Mouse (Mus musculus) mature B cell (primary cell): ENCODE measurements around the gene Nudt3.
"Not testable (repeated sequence)": the region's sequence is repeated elsewhere in the genome, so short reads cannot be mapped to it uniquely, and the experiment has no call there.

ENCODE experiments used
- in situ Hi-C: fragments of 300-500 bp; cut with MboI; formaldehyde crosslinking; loops from 2 replicates; pipeline ENCODE4 v1.14.3; 2019

Gene Nudt3

DNA sequence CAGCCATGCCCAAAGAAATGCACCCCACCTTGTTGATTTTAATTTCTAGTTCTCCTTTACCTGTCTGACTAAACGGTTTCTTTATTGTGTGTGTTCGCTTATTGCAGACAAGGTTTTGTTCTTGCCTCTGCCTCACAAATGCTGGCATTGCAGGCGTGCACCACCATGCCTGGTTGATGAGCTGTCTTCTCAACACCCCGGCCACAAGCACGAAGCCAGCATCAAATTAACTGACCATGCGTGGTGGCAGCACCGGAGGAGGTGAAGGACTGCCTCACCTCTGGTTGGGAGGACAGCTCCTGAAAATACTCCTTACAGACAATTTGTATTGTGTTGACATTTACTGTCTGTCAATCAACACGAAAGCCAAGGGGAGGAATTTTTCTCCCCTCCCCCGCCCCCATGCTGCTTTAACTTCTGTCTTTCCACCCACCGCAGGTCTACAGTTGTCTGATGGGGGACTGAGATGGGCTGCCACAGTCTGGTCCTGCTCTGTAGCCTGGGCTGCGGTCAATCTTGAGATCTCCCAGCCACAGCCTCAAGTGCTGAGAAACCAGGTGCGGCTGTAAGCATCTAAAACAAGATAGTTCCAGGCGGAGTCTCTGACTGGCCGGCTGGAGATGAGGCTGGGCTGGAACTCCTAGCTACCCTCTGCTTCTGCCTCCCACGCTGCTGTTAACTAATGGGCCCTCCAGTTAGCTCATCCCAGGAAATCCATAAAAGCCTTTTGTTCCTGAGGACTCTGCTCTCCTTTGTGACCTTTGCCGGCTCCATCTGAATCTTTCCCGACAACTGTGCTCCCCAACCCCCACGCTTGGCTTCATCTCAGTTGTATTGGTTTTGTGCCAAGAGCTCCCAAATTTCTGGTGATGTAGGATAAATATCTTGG is 13.1 kb upstream of the Nudt3 start, which contains the start of gene Rps10:
TSS of gene Rps10 (minus strand) at position 538 of the 889 bp plus-strand sequence.
- in situ Hi-C loops = no loop called here

GRCm38 (mm10) chr17:27635575-27635903 is 12.2 kb upstream of the Nudt3 start:
- in situ Hi-C loops = not testable (repeated sequence)

GRCm38 (mm10) chr17:27634871-27635574 is 11.7 kb upstream of the Nudt3 start, which contains the start of gene RPS10-NUDT3:
Gene RPS10-NUDT3, minus strand, starts transcription at chr17:27635222.
- in situ Hi-C loops = no loop called here

DNA sequence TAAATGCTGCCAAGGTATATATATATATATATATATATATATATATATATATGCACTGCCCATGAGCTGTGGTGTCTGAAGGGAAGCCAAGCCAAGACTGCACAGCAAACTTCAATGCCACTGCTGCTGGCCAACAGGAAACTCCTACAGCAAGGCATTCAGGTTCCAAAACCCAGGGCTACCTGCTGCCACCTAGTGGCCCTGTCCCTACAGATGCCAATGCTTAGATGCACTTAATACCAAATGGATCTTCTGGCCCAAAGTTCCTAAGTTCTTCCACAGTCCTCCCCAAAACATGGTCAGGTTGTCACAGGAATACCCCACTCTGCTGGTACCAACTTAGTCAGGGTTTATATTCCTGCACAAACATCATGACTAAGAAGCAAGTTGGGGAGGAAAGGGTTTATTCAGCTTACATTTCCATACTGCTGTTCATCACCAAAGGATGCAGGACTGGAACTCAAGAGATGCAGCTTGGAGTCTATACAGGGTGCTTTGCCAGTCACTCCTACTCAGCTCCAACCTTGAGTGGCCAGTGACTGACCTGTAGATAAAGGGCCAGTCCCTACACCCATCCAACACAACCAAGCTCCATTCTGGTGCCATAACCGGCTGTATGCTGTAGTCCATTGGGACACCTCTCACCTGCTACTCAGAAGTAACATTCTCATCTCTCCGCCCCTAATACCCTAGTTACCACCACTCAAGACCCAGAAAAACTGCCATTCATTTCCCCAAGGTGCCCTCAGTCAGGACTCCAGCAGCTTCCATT is 6.1 kb upstream of the Nudt3 start:
- in situ Hi-C loops = loop anchor here (5.0 kb wide), 1 partner anchor 77 kb away; no protein-coding TSS in a partner anchor

DNA sequence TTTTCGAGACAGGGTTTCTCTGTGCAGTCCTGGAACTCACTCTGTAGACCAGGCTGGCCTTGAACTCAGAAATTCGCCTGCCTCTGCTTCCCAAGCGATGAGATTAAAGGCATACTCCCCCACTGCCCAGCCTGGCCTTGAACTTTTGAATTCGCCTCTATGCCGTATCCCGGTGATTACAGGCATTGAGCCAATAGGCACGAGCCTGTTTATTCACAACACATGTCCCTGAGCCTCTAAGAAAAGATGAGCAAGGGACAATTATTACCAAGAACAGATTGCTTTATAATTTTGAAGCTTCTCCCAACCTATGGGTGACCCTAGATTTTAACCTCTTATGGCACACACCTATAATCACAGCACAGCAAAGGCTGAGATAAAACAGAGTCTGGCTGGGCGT is 5.1 kb upstream of the Nudt3 start:
- in situ Hi-C loops = loop anchor here (5.0 kb wide), 1 partner anchor 76 kb away; no protein-coding TSS in a partner anchor

- in situ Hi-C loops = loop anchor here (5.0 kb wide), 1 partner anchor 75 kb away; no protein-coding TSS in a partner anchor
Measured at GRCm38 (mm10) chr17:27627451-27627850, 4.2 kb upstream of the Nudt3 start.

DNA sequence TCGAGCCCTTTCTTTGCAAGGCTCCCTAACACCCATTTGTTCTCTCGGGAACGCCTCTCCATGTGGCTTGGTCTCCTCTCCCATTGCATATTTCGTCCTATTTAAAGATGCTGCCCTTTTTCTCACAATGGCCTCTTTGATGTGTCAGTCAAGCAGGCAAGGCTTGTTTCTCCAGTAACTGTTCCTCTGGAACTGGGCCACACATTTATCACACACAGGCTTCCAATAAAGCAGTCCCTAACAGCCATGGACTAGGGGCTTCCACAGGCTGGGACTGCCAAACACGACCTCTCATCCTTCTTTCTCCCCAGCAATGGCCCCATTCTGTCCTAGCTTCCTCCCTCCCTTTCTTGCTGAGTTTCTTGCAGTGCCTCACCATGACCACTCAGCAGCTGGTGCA is 3.4 kb upstream of the Nudt3 start:
- in situ Hi-C loops = loop anchor here (5.0 kb wide), 1 partner anchor 74 kb away; no protein-coding TSS in a partner anchor

GRCm38 (mm10) chr17:27625455-27626251 is 2.4 kb upstream of the Nudt3 start:
- in situ Hi-C loops = loop anchor here (5.0 kb wide), 1 partner anchor 73 kb away; no protein-coding TSS in a partner anchor

GRCm38 (mm10) chr17:27622611-27623359 is 510 bp downstream of the Nudt3 start:
- in situ Hi-C loops = no loop called here

DNA sequence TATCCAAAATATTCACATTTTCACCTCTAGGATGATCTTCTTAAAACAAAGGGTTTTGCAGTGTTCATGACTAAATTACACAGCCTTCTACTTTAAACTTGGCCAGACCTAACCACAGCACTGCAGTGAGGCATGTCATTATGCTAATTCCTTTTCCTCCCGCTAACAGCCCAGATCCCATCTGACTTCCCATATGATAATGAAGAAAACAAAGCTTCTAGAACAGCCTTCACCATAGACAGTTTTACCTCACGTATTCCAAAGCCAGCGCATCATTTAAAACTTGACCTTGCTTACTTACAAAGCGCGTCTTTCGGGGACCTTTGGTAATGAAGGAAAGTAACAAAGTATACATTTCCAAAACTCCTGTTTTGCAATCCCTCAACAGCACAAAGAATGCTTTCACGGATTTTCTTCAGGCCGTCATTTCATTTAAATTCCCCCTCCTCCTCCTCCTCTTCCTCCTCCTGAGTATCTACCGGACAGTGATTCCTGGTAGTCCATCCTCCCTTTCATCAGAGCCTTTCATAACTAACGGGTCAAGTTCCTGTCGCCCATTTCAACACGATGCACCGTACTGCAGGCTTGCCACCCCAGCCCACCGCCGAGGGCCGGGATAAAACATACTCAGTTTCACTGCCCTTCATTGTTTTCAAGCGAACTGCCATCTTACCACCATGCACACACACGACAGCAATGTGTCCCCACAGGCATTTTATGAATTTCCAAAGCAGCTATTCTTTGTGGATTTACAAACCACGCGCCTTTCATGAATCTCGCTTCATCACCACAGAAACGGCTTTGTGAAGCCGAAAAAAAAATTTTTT is 1.4 kb downstream of the Nudt3 start:
- in situ Hi-C loops = no loop called here

- in situ Hi-C loops = no loop called here
Measured at GRCm38 (mm10) chr17:27621161-27621560, 2.1 kb downstream of the Nudt3 start.

- in situ Hi-C loops = no loop called here
Measured at GRCm38 (mm10) chr17:27615388-27615787, 7.9 kb downstream of the Nudt3 start.

DNA sequence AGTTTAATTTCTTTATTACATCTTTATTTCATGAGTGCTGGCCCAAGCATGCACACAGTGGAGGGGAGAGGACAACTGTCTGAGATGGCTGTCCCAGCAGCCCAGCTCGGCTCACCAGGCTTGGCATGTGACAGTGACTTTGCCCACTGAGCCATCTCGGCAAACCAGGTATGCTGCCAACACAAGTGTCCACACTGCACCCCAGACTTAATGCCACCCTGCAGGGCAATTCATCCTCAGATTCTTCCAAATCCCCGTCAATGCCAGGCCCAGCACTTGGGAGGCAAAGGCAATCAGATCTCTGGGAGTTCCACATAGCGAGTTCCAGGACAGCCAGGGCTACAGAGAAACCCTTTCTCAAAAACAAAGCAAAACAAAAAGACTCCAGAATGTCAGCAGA is 10.3 kb downstream of the Nudt3 start:
- in situ Hi-C loops = no loop called here

- in situ Hi-C loops = no loop called here
Measured at GRCm38 (mm10) chr17:27611994-27612393, 11.3 kb downstream of the Nudt3 start.

GRCm38 (mm10) chr17:27611519-27611884 is 11.8 kb downstream of the Nudt3 start:
- in situ Hi-C loops = no loop called here

DNA sequence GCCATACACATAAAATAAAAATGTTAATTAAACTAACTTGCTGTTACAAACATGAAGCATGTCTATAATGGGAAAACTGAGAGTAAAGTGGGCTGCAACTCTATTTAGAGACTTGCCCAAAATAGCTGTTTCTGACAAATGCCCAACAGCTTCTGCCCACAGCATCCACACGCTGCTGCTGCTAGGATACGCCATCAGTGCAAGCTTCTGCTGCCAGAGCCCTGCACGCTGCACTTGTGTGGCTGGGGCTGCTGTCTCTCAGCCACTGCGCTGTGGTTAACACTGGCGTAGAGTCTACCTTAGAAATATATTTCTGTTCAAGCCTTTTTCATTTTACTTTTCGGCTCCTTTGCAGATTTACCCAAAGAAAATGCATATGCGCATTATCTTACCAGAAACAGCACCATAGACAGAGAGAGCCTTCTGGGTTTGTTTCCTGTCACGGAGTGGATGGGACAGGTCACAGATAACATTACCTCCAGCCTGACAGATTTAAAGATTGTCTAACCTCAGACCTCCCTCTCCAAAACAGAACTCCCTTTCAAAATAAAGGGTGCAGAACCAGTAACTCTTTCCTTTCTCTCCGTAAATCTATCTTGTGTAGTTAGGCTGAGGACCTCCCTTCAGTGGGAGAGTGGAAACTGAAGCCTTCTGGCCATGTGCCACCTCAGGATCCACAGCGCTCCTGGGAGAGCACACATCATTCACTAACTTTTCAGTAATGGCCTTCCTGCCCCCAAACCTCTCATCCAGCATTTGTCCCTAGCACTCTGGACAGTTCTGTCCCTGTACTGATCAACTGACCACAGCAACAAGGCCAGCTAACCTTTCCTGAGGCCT is 12.4 kb downstream of the Nudt3 start:
- in situ Hi-C loops = no loop called here

DNA sequence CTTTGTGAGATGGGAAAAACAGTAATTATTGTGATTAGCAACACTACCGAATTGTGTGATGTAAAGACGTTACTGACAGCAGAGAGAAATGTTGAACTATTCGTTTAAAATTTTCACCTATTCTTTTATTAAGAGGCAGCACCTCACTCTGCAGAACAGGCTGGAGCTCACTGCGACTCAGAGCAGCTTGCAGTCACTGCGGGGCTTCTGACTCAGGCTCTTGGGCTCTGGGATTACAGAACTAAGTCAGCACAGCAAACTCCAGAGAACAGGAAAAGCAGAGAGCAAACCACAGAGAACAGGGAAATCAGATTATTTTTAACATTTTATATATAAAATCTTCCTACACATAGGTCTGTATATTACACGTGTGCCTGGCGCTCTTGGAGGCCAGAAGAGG is 13.7 kb downstream of the Nudt3 start:
- in situ Hi-C loops = no loop called here

DNA sequence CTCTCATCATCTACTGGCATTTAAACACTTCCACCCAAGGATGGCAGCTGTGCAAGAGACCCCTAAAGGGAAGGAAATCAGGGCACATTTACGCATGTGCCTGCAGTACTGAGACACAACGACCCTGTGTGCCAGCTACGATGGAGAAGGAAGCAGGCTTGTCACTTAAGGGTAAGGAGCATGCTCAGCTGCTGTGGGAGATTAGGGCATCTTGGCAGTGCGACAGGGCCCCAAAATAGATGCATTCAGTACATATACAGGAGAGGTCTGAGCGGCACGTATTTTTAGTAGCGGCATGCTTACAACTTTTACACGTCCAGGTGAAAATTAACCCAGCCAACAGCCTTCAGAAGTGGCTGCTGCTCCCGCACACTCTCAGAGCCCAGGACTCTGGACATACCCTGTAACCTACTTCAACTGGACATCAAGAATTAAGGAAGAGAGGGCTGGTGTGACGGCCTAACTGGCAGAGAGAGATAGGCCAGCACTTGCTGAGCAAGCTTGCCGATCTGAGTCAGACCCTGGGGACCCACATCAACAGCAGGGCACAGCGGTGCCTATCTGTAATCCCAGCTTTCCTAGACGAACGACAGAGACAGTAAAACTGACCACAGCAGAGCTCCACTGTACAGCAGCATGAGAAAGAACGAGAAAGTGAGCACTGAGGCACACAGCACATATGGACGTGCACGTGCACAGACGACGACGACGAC is 19.6 kb downstream of the Nudt3 start:
- in situ Hi-C loops = no loop called here
